In genomic region chr2:117143106-117143505, GRCm38 (mm10) we compare ENCODE assay signal across 23 mouse cellular contexts.
"Had no signal": no experiment of that assay in that cellular context is flagged by ENCODE, and none has a peak within 500 bp of the region (broad histone marks: within the 10 kb centered on the region; RNA-seq: fewer than 3 reads in every experiment).

No protein-coding gene starts in this region.

- H3K4me1 ChIP-seq: limb, embryonic 13.5 days had no signal

- H3K9me3 ChIP-seq: heart, embryonic 13.5 days; heart, embryonic 15.5 days; hindbrain, embryonic 13.5 days; hindbrain, embryonic 15.5 days; kidney, embryonic 15.5 days; limb, embryonic 13.5 days; limb, embryonic 15.5 days; liver, embryonic 12.5 days had no signal

- H3K27me3 ChIP-seq: heart, embryonic 13.5 days; heart, embryonic 15.5 days; hindbrain, embryonic 13.5 days; hindbrain, embryonic 15.5 days; kidney, embryonic 15.5 days; limb, embryonic 13.5 days; limb, embryonic 15.5 days; liver, embryonic 12.5 days had no signal

- H3K36me3 ChIP-seq: heart, embryonic 13.5 days; heart, embryonic 15.5 days; hindbrain, embryonic 13.5 days; hindbrain, embryonic 15.5 days; kidney, embryonic 15.5 days; limb, embryonic 13.5 days; limb, embryonic 15.5 days; liver, embryonic 12.5 days had no signal

- H3K4me3 ChIP-seq: heart, adult 2 months; heart, embryonic 13.5 days; heart, embryonic 15.5 days; hindbrain, embryonic 13.5 days; hindbrain, embryonic 15.5 days; kidney, embryonic 15.5 days; limb, embryonic 13.5 days; limb, embryonic 15.5 days; liver, embryonic 12.5 days had no signal

- DNase-seq: gastrocnemius, postnatal 14 days; gastrocnemius, postnatal 36 days; heart, adult 2 months; heart, postnatal 14 days; heart, postnatal 36 days; kidney, adult 11 months; kidney, adult 2 months; kidney, adult 9 months; kidney, postnatal 14 days; kidney, postnatal 36 days; layer of hippocampus, adult 9-11 months; layer of hippocampus, postnatal 36 days; left cerebral cortex, postnatal 4 days had no signal

- ATAC-seq: hindbrain, postnatal 0 days; intestine, embryonic 16.5 days; liver, embryonic 12.5 days had no signal
